Comparison of ENCODE assay signal across 21 mouse cellular contexts in the genomic region with DNA sequence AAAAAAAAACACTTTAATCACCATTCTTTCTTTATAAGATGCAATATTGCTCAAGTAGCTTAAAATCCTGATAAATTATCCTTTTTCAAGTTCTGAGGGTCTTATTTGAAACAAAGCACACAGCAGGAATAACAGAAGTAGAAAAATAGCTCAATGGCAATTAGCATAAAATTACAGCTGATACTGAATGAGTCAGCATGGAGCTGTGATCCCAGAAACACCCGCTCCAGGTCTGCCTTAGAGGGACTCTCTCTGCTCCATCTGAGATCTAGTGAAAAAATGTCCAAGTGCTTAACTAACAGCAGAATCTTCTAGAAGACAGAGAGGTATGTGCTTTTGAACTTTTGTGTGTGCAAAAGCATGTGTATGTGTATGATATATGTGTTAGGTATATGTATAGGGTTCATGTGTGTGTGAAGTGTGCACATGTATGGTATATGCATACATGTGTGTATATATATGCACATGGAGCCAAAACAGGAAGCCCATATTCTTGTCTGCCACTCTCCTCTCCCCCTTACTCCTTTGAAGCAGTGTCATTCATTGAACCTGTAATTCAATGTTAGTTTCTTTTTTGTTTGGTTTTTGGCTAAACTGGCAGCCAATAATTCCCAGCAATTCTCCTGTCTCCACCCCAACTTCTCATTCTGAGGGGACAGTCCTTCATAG. TPM values are rescaled to one million over a fixed set of nuclear protein-coding genes. Genes with fewer than 3 reads are reported as not detected.
"Had no signal": no experiment of that assay in that cellular context is flagged by ENCODE, and none has a peak within 500 bp of the region (broad histone marks: within the 10 kb centered on the region; RNA-seq: fewer than 3 reads in every experiment).

No protein-coding gene starts in this region.

- H3K4me3 ChIP-seq: midbrain, embryonic 10.5 days; midbrain, embryonic 12.5 days; myocyte; neural tube, embryonic 13.5 days; neural tube, embryonic 15.5 days; stomach, embryonic 15.5 days had no signal

- H3K4me1 ChIP-seq: midbrain, embryonic 10.5 days; midbrain, embryonic 12.5 days; neural tube, embryonic 13.5 days; neural tube, embryonic 15.5 days; stomach, embryonic 15.5 days had no signal

- H3K36me3 ChIP-seq: midbrain, embryonic 10.5 days; midbrain, embryonic 12.5 days; neural tube, embryonic 13.5 days; neural tube, embryonic 15.5 days; stomach, embryonic 15.5 days had no signal

- H3K9me3 ChIP-seq: midbrain, embryonic 12.5 days; neural tube, embryonic 15.5 days; stomach, embryonic 15.5 days had no signal

- H3K27me3 ChIP-seq: midbrain, embryonic 12.5 days; neural tube, embryonic 13.5 days; neural tube, embryonic 15.5 days; stomach, embryonic 15.5 days had no signal

- H3K27ac ChIP-seq: midbrain, embryonic 10.5 days; midbrain, embryonic 12.5 days; neural tube, embryonic 13.5 days; neural tube, embryonic 15.5 days; stomach, embryonic 15.5 days; stomach, postnatal 0 days had no signal

- ATAC-seq: midbrain, embryonic 16.5 days had no signal

- H3K9ac ChIP-seq: lung, embryonic 14.5 days; midbrain, embryonic 12.5 days; neural tube, embryonic 13.5 days; neural tube, embryonic 15.5 days; stomach, embryonic 15.5 days had no signal

- DNase-seq: lung, embryonic 14.5 days; lung, postnatal 10 days; lung, postnatal 4 days; midbrain, embryonic 14.5 days; right cerebral cortex, postnatal 14 days; thymus, adult 2 months; thymus, postnatal 25 days; thymus, postnatal 4 days had no signal

- H3K4me2 ChIP-seq: lung, embryonic 14.5 days; midbrain, embryonic 12.5 days; neural tube, embryonic 13.5 days; neural tube, embryonic 15.5 days; stomach, embryonic 15.5 days had no signal

RNA-seq across cellular contexts. Expression of a gene that starts 11.6 kb away (rescaled TPM):
- total RNA-seq: megakaryocyte, adult 5-6 weeks; megakaryocyte-erythroid progenitor cell, adult 5-6 weeks had no signal
- polyA plus RNA-seq: myocyte; urinary bladder, adult 2 months had no signal

RNA-seq across cellular contexts. Expression of a gene that starts 55.3 kb away (rescaled TPM):
- polyA plus RNA-seq: midbrain, embryonic 10.5 days; midbrain, embryonic 12.5 days; midbrain, embryonic 14.5 days; midbrain, embryonic 16.5 days; myocyte; neural tube, embryonic 11.5 days; neural tube, embryonic 13.5 days; neural tube, embryonic 15.5 days; stomach, embryonic 15.5 days; stomach, postnatal 0 days; testis, adult 2 months had no signal
